Mouse (Mus musculus): ENCODE results near the gene Gm6588. TPM values are rescaled to one million over a fixed set of nuclear protein-coding genes. Genes with fewer than 3 reads are reported as not detected.

Gene Gm6588
- total and polyA plus RNA-seq, 3 experiments, result not detected

DNA sequence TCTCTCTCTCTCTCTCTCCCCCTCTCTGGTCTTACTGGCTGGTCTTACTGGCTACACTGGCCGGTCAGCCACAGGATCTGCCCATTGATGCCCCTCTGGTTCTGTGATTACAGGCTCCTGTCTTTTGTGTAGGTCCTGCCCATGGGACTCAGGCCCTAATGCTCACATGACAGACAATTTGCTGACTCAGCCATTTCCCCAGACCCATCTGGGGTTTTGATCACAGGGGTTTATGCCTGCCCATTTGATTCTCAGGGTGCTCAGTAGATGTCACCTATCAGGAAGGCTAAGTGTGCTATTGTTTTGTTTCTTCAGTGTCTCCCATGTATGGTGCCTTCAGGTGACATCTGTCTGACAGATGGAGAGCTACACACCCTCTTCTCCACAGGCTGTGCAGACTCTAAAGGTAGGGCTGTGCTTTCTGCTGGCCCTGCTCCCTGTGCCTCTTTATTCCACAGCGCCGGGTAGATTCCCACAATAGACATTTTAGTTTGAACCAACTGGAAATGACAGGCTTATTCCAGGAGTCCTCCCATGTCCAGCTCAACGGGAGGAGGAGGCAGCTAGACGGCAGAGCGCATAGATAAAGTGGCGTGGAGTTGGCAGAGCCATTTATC, 47.6 kb downstream of the Gm6588 start:
- no peaks in the 10 kb centered on the region for H3K79me2 ChIP-seq (ENCODE audit: control insufficient read depth, insufficient read depth, low read length, poor library complexity)
- peak; percentile 72; the same call in 1 of the 2 replicates for TF ChIP-seq MAFK (IDR thresholded peaks at IDR 0.05; ENCODE audit: borderline replicate concordance, low read depth, low read length)
- TF ChIP-seq MAZ (IDR thresholded peaks at IDR 0.05; ENCODE audit: low read depth, low read length), result no peak
- no peak for TF ChIP-seq GATA1 (IDR thresholded peaks at IDR 0.05; ENCODE audit: low read depth, low read length)
- H3K9me3 ChIP-seq (replicated peaks; ENCODE audit: insufficient read depth, low read length), result no peaks in the 10 kb centered on the region
- H3K27ac ChIP-seq (ENCODE audit: control insufficient read depth, low read depth, low read length), result no peak overlapping the region
- no peaks in the 10 kb centered on the region for H3K27me3 ChIP-seq (ENCODE audit: control insufficient read depth in 1 of 2, insufficient read depth in 2 of 2, low read length in 2 of 2)
- H3K36me3 ChIP-seq (ENCODE audit: control insufficient read depth in 1 of 2, insufficient read depth in 2 of 2, low read length in 2 of 2), result no peaks in the 10 kb centered on the region
- H3K4me3 ChIP-seq (ENCODE audit: control insufficient read depth in 1 of 2, insufficient read depth in 1 of 2, low read depth in 2 of 2, low read length in 2 of 2), result no peak overlapping the region
- no peak overlapping the region for H3K9ac ChIP-seq (ENCODE audit: control insufficient read depth, low read depth, low read length, poor library complexity, severe bottlenecking)
- no peak for DNase-seq (ENCODE audit: low read depth, low spot score)
- no peaks in the 10 kb centered on the region for H3K4me1 ChIP-seq (ENCODE audit: control insufficient read depth in 1 of 2, insufficient read depth in 2 of 2, low read length in 2 of 2)

DNA sequence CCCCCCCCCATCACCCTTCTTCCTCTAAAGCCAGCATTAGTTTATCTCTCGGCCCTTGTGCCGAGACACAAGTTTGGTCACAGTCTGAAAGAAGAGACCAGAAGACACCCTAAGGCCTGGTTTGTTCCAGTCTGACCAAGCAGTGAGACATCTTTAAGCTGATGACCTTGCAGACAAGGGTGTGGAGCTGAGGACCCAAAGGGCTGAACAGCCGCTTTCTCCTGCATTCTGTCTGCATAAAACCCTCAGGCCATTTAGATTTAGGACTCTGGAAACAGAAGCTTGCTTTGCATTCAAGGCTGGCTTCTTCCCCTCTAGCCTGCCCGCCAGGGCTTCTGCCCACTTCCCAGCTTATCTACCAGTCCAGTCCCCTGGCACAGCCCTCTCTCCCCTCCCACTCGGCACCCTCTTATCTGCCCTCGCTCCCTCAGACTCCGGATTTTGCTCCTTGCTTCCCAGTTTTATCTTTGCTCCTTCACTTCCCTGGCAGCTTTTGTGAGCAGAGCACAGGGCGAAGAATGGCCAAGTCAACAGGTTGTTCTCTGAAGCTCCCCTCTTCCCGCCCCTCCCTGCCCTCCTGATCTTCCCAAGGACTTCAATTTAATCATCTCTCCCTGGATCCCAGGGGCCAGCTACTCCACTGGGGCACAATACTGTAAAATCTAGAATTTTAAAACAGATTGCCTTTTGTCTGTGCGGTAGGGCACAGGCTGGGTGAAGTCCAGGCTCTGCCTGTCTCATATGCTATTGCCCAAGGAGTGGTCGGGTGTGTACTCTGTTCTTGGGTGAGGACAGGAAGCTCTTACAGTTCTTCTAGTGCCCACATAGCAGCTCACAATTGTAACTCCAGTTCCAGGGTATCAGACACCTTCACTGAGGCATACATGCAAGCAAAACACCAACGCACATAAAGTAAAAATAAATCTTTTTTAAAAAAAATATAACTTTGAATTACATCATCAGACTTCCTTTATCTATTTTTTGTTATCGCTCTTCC, 50.0 kb downstream of the Gm6588 start:
- no peaks in the 10 kb centered on the region for H3K4me1 ChIP-seq (ENCODE audit: control insufficient read depth in 1 of 2, insufficient read depth in 2 of 2, low read length in 2 of 2)
- no peak overlapping the region for H3K4me3 ChIP-seq (ENCODE audit: control insufficient read depth in 1 of 2, insufficient read depth in 1 of 2, low read depth in 2 of 2, low read length in 2 of 2)
- H3K27ac ChIP-seq (ENCODE audit: control insufficient read depth, low read depth, low read length), result no peak overlapping the region
- H3K27me3 ChIP-seq (ENCODE audit: control insufficient read depth in 1 of 2, insufficient read depth in 2 of 2, low read length in 2 of 2), result no peaks in the 10 kb centered on the region
- H3K36me3 ChIP-seq (ENCODE audit: control insufficient read depth in 1 of 2, insufficient read depth in 2 of 2, low read length in 2 of 2), result no peaks in the 10 kb centered on the region
- H3K9me3 ChIP-seq (replicated peaks; ENCODE audit: insufficient read depth, low read length), result no peaks in the 10 kb centered on the region
- TF ChIP-seq BHLHE40 (IDR thresholded peaks at IDR 0.05; ENCODE audit: borderline replicate concordance, low read depth, low read length), result no peak
- no peak for TF ChIP-seq POLR2AphosphoS5 (IDR thresholded peaks at IDR 0.05; ENCODE audit: borderline replicate concordance, low read depth, low read length)
- TF ChIP-seq CHD1 (IDR thresholded peaks at IDR 0.05; ENCODE audit: low read depth, low read length), result no peak
- TF ChIP-seq UBTF (IDR thresholded peaks at IDR 0.05; ENCODE audit: borderline replicate concordance, insufficient read depth, low read depth, low read length), result no peak
- TF ChIP-seq POLR2A (IDR thresholded peaks at IDR 0.05; ENCODE audit: control insufficient read depth in 1 of 2, insufficient read depth in 1 of 2, low read depth in 1 of 2, low read length in 2 of 2, poor library complexity in 1 of 2), result no peak
- TF ChIP-seq ETS1 (IDR thresholded peaks at IDR 0.05; ENCODE audit: low read depth, low read length), result no peak
- DNase-seq (ENCODE audit: low read depth, low spot score), result no peak
- H3K79me2 ChIP-seq (ENCODE audit: control insufficient read depth, insufficient read depth, low read length, poor library complexity), result no peaks in the 10 kb centered on the region
- no peak overlapping the region for H3K9ac ChIP-seq (ENCODE audit: control insufficient read depth, low read depth, low read length, poor library complexity, severe bottlenecking)

DNA sequence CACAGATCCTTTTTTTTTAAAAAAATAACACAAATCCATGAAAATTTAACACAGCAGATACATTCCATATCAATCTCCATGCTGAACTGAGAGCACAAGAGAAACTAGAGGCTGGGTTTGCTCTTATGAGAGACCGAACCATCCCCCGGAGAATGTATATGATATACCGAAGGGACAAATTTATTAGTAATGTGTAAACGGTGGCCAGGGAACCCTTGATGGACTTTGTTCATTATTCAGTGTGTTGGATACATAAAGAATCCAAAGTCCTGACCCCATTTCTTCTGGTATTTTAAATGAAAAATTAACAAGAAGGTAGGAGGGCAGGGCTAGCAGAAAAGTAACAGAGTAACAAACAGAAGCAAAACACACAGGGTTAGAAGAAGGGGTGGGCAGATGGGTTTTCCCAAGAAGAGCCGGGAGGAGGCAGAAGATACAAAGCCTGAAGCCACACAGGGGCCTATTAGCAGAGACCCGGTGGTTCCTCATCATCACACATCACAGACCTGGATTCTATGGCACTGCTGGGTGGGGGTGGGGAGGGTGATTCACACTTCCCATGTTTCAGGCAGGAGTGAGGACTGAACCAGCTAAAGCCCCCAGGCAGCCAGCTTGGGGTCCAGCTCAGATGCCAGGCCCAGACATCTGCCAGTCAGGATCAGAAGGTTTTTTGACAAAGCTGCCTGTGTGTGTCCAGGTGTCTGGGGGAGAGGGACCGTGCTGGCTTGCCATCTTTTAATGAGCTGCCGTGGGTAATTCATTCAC, 50.9 kb downstream of the Gm6588 start:
- Histone ChIP-seq H3K9ac (ENCODE audit: control insufficient read depth, low read depth, low read length, poor library complexity, severe bottlenecking) (no peak overlapping the region), H3K9me3 (replicated peaks; ENCODE audit: insufficient read depth, low read length) (no peaks in the 10 kb centered on the region)

More for the DNA sequence above, 50.9 kb downstream of the Gm6588 start:
- no peaks in the 10 kb centered on the region for H3K36me3 ChIP-seq (ENCODE audit: control insufficient read depth in 1 of 2, insufficient read depth in 2 of 2, low read length in 2 of 2)
- no peaks in the 10 kb centered on the region for H3K79me2 ChIP-seq (ENCODE audit: control insufficient read depth, insufficient read depth, low read length, poor library complexity)
- no peak for DNase-seq (ENCODE audit: low read depth, low spot score)
- no peak overlapping the region for H3K4me3 ChIP-seq (ENCODE audit: control insufficient read depth in 1 of 2, insufficient read depth in 1 of 2, low read depth in 2 of 2, low read length in 2 of 2)
- H3K27me3 ChIP-seq (ENCODE audit: control insufficient read depth in 1 of 2, insufficient read depth in 2 of 2, low read length in 2 of 2), result no peaks in the 10 kb centered on the region
- TF ChIP-seq ZKSCAN1 (IDR thresholded peaks at IDR 0.05; ENCODE audit: low read depth, low read length), result no peak
- no peak for TF ChIP-seq POLR2AphosphoS2 (IDR thresholded peaks at IDR 0.05; ENCODE audit: low read length)
- TF ChIP-seq GABPA (IDR thresholded peaks at IDR 0.05; ENCODE audit: low read depth, low read length), result no peak
- no peak for TF ChIP-seq BHLHE40 (IDR thresholded peaks at IDR 0.05; ENCODE audit: borderline replicate concordance, low read depth, low read length)
- no peak for TF ChIP-seq KAT2A (conservative IDR thresholded peaks at IDR 0.05; ENCODE audit: low read depth, low read length)
- no peak for TF ChIP-seq NELFE (IDR thresholded peaks at IDR 0.05; ENCODE audit: low read depth, low read length)
- no peak for TF ChIP-seq UBTF (IDR thresholded peaks at IDR 0.05; ENCODE audit: borderline replicate concordance, insufficient read depth, low read depth, low read length)
- no peak for TF ChIP-seq GATA1 (IDR thresholded peaks at IDR 0.05; ENCODE audit: low read depth, low read length)
- TF ChIP-seq MEF2A (IDR thresholded peaks at IDR 0.05; ENCODE audit: extremely low read depth, insufficient replicate concordance, low read depth, low read length, poor library complexity, severe bottlenecking), result no peak
- no peak for TF ChIP-seq EP300 (IDR thresholded peaks at IDR 0.05; ENCODE audit: low read depth in 1 of 2, low read length in 2 of 2)
- no peak for TF ChIP-seq MXI1 (IDR thresholded peaks at IDR 0.05; ENCODE audit: low read depth, low read length)
- no peak for TF ChIP-seq USF2 (IDR thresholded peaks at IDR 0.05; ENCODE audit: borderline replicate concordance in 1 of 2, insufficient read depth in 1 of 2, low read depth in 1 of 2, low read length in 2 of 2)
- no peak for TF ChIP-seq ETS1 (IDR thresholded peaks at IDR 0.05; ENCODE audit: low read depth, low read length)
- no peak for TF ChIP-seq RAD21 (IDR thresholded peaks at IDR 0.05; ENCODE audit: low read depth, low read length)
- H3K4me1 ChIP-seq (ENCODE audit: control insufficient read depth in 1 of 2, insufficient read depth in 2 of 2, low read length in 2 of 2), result no peaks in the 10 kb centered on the region
- H3K27ac ChIP-seq (ENCODE audit: control insufficient read depth, low read depth, low read length), result no peak overlapping the region
